Mouse (Mus musculus): ENCODE measurements around the gene Nr1d1. TPM values are rescaled to one million over a fixed set of nuclear protein-coding genes. Genes with fewer than 3 reads are reported as not detected.
A peak's percentile ranks its signal among the peaks of the same experiment; 100 is the strongest.
"Not testable (repeated sequence)": the region's sequence is repeated elsewhere in the genome, so short reads cannot be mapped to it uniquely, and the experiment has no call there.

The Nr1d1 gene
- polyA plus RNA-seq, 1 experiment = 7.4 TPM

DNA sequence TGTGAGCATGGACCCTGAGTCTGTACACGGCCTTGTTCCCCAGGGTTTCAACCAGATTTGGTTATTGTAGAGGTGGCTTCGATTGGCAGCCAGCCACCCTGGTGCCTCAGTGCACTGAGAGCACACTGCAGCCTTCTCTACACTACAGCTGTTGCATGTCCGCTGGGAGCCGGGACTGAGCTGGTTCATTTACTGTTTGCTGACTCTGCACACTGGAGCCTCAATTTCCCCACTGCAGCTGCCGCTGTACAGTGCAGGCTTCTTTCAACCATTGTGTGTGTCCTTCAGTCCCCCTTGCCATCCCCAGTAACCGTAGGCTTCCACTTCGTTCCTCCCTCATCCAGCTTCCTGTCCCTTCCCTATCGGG is 35.1 kb downstream of the Nr1d1 start:
- Histone ChIP-seq H3K9me3 (replicated peaks; ENCODE audit: control insufficient read depth, insufficient read depth, low read length, poor library complexity, severe bottlenecking) (no peaks in the 10 kb centered on the region), H3K4me3 (ENCODE audit: low read depth, low read length) (peak overlapping the region; percentile 80), H3K9ac (ENCODE audit: low read depth, poor library complexity, severe bottlenecking) (peak overlapping the region; percentile 89), H3K27me3 (ENCODE audit: control insufficient read depth, insufficient read depth, low read length, poor library complexity, severe bottlenecking) (no peaks in the 10 kb centered on the region), H3K4me1 (ENCODE audit: control insufficient read depth, insufficient read depth, low read length) (peaks cover 20% of the 10 kb centered on the region), H3K36me3 (ENCODE audit: control insufficient read depth, insufficient read depth, low read length, poor library complexity, severe bottlenecking) (no peaks in the 10 kb centered on the region), H3K27ac (ENCODE audit: insufficient read depth, low read length) (no peak overlapping the region)
- no peak for TF ChIP-seq CTCF (IDR thresholded peaks at IDR 0.05; ENCODE audit: low read depth, low read length)
- TF ChIP-seq POLR2A (IDR thresholded peaks at IDR 0.05; ENCODE audit: insufficient read depth, low read length) = no peak
- no peak for TF ChIP-seq EP300 (IDR thresholded peaks at IDR 0.05; ENCODE audit: insufficient read depth, low read depth, low read length)

DNA sequence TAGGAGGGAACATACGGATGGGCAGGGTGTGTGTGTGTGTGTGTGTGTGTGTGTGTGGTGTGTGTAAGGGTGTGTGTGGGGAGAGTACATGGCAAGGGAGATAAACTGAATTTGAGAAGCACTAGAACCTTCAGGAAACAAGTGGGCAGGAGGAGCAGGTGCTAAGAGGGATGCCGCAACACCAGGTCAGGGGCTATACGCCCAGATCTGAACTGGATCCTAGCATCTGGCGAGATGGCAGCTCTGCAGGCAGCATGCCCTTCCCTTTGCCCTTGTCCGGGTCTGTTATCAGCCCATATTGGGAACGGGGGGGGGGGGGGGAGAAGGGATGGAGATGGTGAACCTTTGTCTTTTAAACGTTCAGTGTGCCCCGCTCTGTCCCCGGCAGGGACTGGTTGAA is 36.2 kb downstream of the Nr1d1 start:
- H3K27me3 ChIP-seq (ENCODE audit: control insufficient read depth, insufficient read depth, low read length, poor library complexity, severe bottlenecking) = no peaks in the 10 kb centered on the region
- H3K9me3 ChIP-seq (replicated peaks; ENCODE audit: control insufficient read depth, insufficient read depth, low read length, poor library complexity, severe bottlenecking) = 0 out of 2 replicates have a peak, but pooled peaks cover 4% of the 10 kb centered on the region
- TF ChIP-seq EP300 (IDR thresholded peaks at IDR 0.05; ENCODE audit: insufficient read depth, low read depth, low read length) (no peak), CTCF (IDR thresholded peaks at IDR 0.05; ENCODE audit: low read depth, low read length) (no peak), POLR2A (IDR thresholded peaks at IDR 0.05; ENCODE audit: insufficient read depth, low read length) (no peak)
- peak overlapping the region; percentile 2; the same call in 1 of the 2 replicates for H3K9ac ChIP-seq (ENCODE audit: low read depth, poor library complexity, severe bottlenecking)
- H3K36me3 ChIP-seq (ENCODE audit: control insufficient read depth, insufficient read depth, low read length, poor library complexity, severe bottlenecking) = no peaks in the 10 kb centered on the region
- no peak overlapping the region for H3K4me3 ChIP-seq (ENCODE audit: low read depth, low read length)
- peaks cover 13% of the 10 kb centered on the region for H3K4me1 ChIP-seq (ENCODE audit: control insufficient read depth, insufficient read depth, low read length)
- H3K27ac ChIP-seq (ENCODE audit: insufficient read depth, low read length) = no peak overlapping the region

DNA sequence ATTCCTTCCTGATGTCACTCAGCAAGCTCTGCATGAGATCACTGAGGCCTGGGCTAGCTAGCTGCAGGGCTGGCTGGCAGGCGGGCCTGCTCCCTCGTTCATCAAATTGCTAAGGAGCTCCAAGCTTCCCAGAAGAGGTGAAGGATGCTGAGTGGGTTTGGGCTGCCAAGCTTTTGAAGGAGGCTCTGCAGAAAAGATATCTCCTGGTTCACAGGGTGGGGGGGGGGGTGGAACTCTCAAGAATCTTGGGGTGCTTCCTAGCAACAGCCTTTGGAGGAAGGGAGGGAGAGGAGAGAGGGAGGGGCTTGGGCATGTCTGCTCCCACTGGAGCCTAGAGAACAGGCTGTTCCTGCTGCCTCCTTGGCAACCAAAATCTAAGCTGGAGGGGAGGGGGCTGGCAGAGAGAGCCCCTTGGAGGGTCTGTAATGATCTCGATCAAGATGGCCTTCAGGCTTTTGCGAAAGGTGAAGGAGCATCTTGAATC is 36.7 kb downstream of the Nr1d1 start:
- no peak overlapping the region; the same call in 1 of the 2 replicates for H3K27ac ChIP-seq (ENCODE audit: insufficient read depth, low read length)
- H3K4me1 ChIP-seq (ENCODE audit: control insufficient read depth, insufficient read depth, low read length) = peaks cover 13% of the 10 kb centered on the region
- TF ChIP-seq CTCF (IDR thresholded peaks at IDR 0.05; ENCODE audit: low read depth, low read length) = no peak
- TF ChIP-seq POLR2A (IDR thresholded peaks at IDR 0.05; ENCODE audit: insufficient read depth, low read length) = no peak
- no peak for TF ChIP-seq EP300 (IDR thresholded peaks at IDR 0.05; ENCODE audit: insufficient read depth, low read depth, low read length)
- H3K4me3 ChIP-seq (ENCODE audit: low read depth, low read length) = no peak overlapping the region
- H3K9me3 ChIP-seq (replicated peaks; ENCODE audit: control insufficient read depth, insufficient read depth, low read length, poor library complexity, severe bottlenecking) = 0 out of 2 replicates have a peak, but pooled peaks cover 4% of the 10 kb centered on the region
- H3K27me3 ChIP-seq (ENCODE audit: control insufficient read depth, insufficient read depth, low read length, poor library complexity, severe bottlenecking) = no peaks in the 10 kb centered on the region
- peak overlapping the region; percentile 2; the same call in 1 of the 2 replicates for H3K9ac ChIP-seq (ENCODE audit: low read depth, poor library complexity, severe bottlenecking)
- no peaks in the 10 kb centered on the region for H3K36me3 ChIP-seq (ENCODE audit: control insufficient read depth, insufficient read depth, low read length, poor library complexity, severe bottlenecking)

DNA sequence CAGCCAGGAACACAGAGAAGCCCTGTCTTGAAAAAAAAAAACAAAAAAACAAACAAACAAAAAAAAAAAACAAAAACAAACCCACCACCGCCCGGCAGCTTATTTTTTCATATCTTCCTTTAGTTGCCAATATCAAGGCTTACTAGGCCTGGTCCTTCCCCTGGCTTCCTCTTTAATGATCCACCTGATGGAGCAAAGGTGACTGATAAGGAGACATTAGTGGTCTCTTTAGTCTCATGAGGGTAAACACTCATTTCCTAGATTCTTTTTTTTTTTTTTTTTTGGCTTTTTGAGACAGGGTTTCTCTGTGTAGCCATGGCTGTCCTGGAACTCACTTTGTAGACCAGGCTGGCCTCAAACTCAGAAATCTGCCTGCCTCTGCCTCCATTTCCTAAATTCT is 37.9 kb downstream of the Nr1d1 start:
- H3K9ac ChIP-seq (ENCODE audit: low read depth, poor library complexity, severe bottlenecking); H3K9me3 ChIP-seq (replicated peaks; ENCODE audit: control insufficient read depth, insufficient read depth, low read length, poor library complexity, severe bottlenecking); H3K36me3 ChIP-seq (ENCODE audit: control insufficient read depth, insufficient read depth, low read length, poor library complexity, severe bottlenecking); H3K4me3 ChIP-seq (ENCODE audit: low read depth, low read length); H3K27ac ChIP-seq (ENCODE audit: insufficient read depth, low read length); H3K4me1 ChIP-seq (ENCODE audit: control insufficient read depth, insufficient read depth, low read length); H3K27me3 ChIP-seq (ENCODE audit: control insufficient read depth, insufficient read depth, low read length, poor library complexity, severe bottlenecking): not testable (repeated sequence)

DNA sequence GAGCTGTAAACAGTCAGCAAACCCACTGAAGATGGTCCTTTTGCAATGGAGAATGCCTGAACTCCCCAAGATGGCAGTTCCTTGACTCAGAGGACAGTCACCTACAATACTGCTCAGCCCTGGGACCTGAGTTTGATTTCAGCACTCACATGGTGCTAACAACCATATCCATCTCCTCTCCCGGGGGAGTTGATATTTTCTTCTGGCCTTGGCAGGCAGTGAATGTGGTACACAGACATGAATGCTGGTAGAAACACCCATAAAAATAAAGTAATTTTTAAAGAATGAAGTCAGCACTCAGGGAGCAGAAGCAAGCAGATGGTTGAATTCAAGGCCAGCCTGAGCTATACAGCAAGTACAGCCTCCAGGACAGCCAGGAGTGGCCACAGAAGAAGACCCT is 39.0 kb downstream of the Nr1d1 start:
- no peaks in the 10 kb centered on the region for H3K27me3 ChIP-seq (ENCODE audit: control insufficient read depth, insufficient read depth, low read length, poor library complexity, severe bottlenecking)
- H3K36me3 ChIP-seq (ENCODE audit: control insufficient read depth, insufficient read depth, low read length, poor library complexity, severe bottlenecking) = no peaks in the 10 kb centered on the region
- 0 out of 2 replicates have a peak, but pooled peaks cover 4% of the 10 kb centered on the region for H3K9me3 ChIP-seq (replicated peaks; ENCODE audit: control insufficient read depth, insufficient read depth, low read length, poor library complexity, severe bottlenecking)

DNA sequence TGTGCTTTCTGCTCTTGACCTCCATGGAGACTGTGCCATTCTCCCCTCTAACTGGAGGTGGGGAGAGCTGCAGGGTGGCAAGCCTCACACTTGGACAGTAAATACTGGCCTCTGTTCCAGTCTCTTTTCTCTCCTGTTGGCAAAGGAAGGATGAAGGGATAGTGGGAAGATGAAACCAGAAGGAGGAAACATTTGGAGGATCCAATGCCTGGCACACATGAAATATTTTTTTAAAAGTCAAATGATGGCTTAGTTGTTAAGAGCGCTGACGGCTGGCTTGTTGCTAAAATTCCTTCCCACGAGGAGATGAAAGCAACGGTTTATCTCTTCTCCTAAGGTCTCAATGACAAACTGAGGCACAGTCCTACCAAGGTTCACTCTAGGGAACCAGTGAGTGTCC is 40.0 kb downstream of the Nr1d1 start:
- no peaks in the 10 kb centered on the region for H3K36me3 ChIP-seq (ENCODE audit: control insufficient read depth, insufficient read depth, low read length, poor library complexity, severe bottlenecking)
- TF ChIP-seq CTCF (IDR thresholded peaks at IDR 0.05; ENCODE audit: low read depth, low read length) = no peak
- no peak for TF ChIP-seq POLR2A (IDR thresholded peaks at IDR 0.05; ENCODE audit: insufficient read depth, low read length)
- no peak for TF ChIP-seq EP300 (IDR thresholded peaks at IDR 0.05; ENCODE audit: insufficient read depth, low read depth, low read length)
- no peak overlapping the region for H3K9ac ChIP-seq (ENCODE audit: low read depth, poor library complexity, severe bottlenecking)
- no peak overlapping the region for H3K27ac ChIP-seq (ENCODE audit: insufficient read depth, low read length)
- H3K27me3 ChIP-seq (ENCODE audit: control insufficient read depth, insufficient read depth, low read length, poor library complexity, severe bottlenecking) = no peaks in the 10 kb centered on the region
- peaks cover 7% of the 10 kb centered on the region for H3K4me1 ChIP-seq (ENCODE audit: control insufficient read depth, insufficient read depth, low read length)
- H3K4me3 ChIP-seq (ENCODE audit: low read depth, low read length) = no peak overlapping the region
- 0 out of 2 replicates have a peak, but pooled peaks cover 4% of the 10 kb centered on the region for H3K9me3 ChIP-seq (replicated peaks; ENCODE audit: control insufficient read depth, insufficient read depth, low read length, poor library complexity, severe bottlenecking)

More for the DNA sequence above, 39.0 kb downstream of the Nr1d1 start:
- Histone ChIP-seq H3K9ac (ENCODE audit: low read depth, poor library complexity, severe bottlenecking) (no peak overlapping the region), H3K4me3 (ENCODE audit: low read depth, low read length) (no peak overlapping the region), H3K4me1 (ENCODE audit: control insufficient read depth, insufficient read depth, low read length) (peaks cover 7% of the 10 kb centered on the region), H3K27ac (ENCODE audit: insufficient read depth, low read length) (no peak overlapping the region)
- TF ChIP-seq EP300 (IDR thresholded peaks at IDR 0.05; ENCODE audit: insufficient read depth, low read depth, low read length) (no peak), CTCF (IDR thresholded peaks at IDR 0.05; ENCODE audit: low read depth, low read length) (no peak), POLR2A (IDR thresholded peaks at IDR 0.05; ENCODE audit: insufficient read depth, low read length) (no peak)
